Comparison of ENCODE assay signal across 21 mouse cellular contexts in genomic region chr12:92186448-92187132, GRCm38 (mm10).
A peak's percentile ranks its signal among the peaks of the same experiment; 100 is the strongest.
DNase-seq lines count a peak whose midpoint lies in the region; ATAC-seq and TF ChIP-seq lines count a peak whose summit lies in the region.
"Had no signal": no experiment of that assay in that cellular context is flagged by ENCODE, and none has a peak within 500 bp of the region (broad histone marks: within the 10 kb centered on the region; RNA-seq: fewer than 3 reads in every experiment).

No protein-coding gene starts in this region.

- TF ChIP-seq CTCF in hindbrain, postnatal 0 days (IDR thresholded peaks at IDR 0.05; ENCODE audit: low read depth), result no peak

- H3K4me1 ChIP-seq in hindbrain, postnatal 0 days (ENCODE audit: insufficient read depth, low read length), result no peaks in the 10 kb centered on the region
- H3K4me1 ChIP-seq in hindbrain, embryonic 12.5 days, result no peaks in the 10 kb centered on the region
- H3K4me1 ChIP-seq in neural tube, embryonic 13.5 days (replicated peaks), result peaks cover 3% of the 10 kb centered on the region; the same call in 1 of the 2 replicates
- H3K4me1 ChIP-seq in kidney, embryonic 15.5 days, result peaks cover 7% of the 10 kb centered on the region; the same call in 1 of the 2 replicates
- H3K4me1 ChIP-seq: embryonic facial prominence, embryonic 13.5 days; heart, embryonic 12.5 days; limb, embryonic 15.5 days; midbrain, embryonic 13.5 days had no signal

- no peak overlapping the region for H3K27ac ChIP-seq in hindbrain, postnatal 0 days
- no peak overlapping the region for H3K27ac ChIP-seq in hindbrain, embryonic 12.5 days
- H3K27ac ChIP-seq in neural tube, embryonic 13.5 days (replicated peaks), result 0 out of 2 replicates have a peak overlapping the region, but pooled peaks have one; percentile 28
- peak overlapping the region; percentile 67; the same call in 1 of the 2 replicates for H3K27ac ChIP-seq in kidney, embryonic 15.5 days
- H3K27ac ChIP-seq: embryonic facial prominence, embryonic 13.5 days; gastrocnemius, adult 2 months; hindbrain, embryonic 13.5 days; limb, embryonic 15.5 days; midbrain, embryonic 13.5 days had no signal

- H3K4me2 ChIP-seq in hindbrain, postnatal 0 days (ENCODE audit: low read depth, low read length), result no peak overlapping the region
- H3K4me2 ChIP-seq in hindbrain, embryonic 12.5 days (replicated peaks), result no peak overlapping the region
- H3K4me2 ChIP-seq in neural tube, embryonic 13.5 days, result no peak overlapping the region
- no peak overlapping the region for H3K4me2 ChIP-seq in kidney, embryonic 15.5 days
- H3K4me2 ChIP-seq: embryonic facial prominence, embryonic 13.5 days; heart, embryonic 12.5 days; hindbrain, embryonic 13.5 days; limb, embryonic 15.5 days; midbrain, embryonic 13.5 days had no signal

- H3K9me3 ChIP-seq in hindbrain, postnatal 0 days (ENCODE audit: low read length), result no peaks in the 10 kb centered on the region
- no peaks in the 10 kb centered on the region for H3K9me3 ChIP-seq in hindbrain, embryonic 12.5 days (replicated peaks)
- no peaks in the 10 kb centered on the region for H3K9me3 ChIP-seq in neural tube, embryonic 13.5 days
- H3K9me3 ChIP-seq in kidney, embryonic 15.5 days (replicated peaks), result no peaks in the 10 kb centered on the region
- H3K9me3 ChIP-seq: embryonic facial prominence, embryonic 13.5 days; heart, embryonic 12.5 days; hindbrain, embryonic 13.5 days; limb, embryonic 15.5 days; midbrain, embryonic 13.5 days had no signal

- no peaks in the 10 kb centered on the region for H3K36me3 ChIP-seq in hindbrain, postnatal 0 days (ENCODE audit: insufficient read depth, low read length)
- H3K36me3 ChIP-seq in hindbrain, embryonic 12.5 days, result no peaks in the 10 kb centered on the region
- no peaks in the 10 kb centered on the region for H3K36me3 ChIP-seq in neural tube, embryonic 13.5 days
- no peaks in the 10 kb centered on the region for H3K36me3 ChIP-seq in kidney, embryonic 15.5 days
- H3K36me3 ChIP-seq: embryonic facial prominence, embryonic 13.5 days; heart, embryonic 12.5 days; hindbrain, embryonic 13.5 days; limb, embryonic 15.5 days; midbrain, embryonic 13.5 days had no signal

- no peaks in the 10 kb centered on the region for H3K27me3 ChIP-seq in hindbrain, postnatal 0 days (ENCODE audit: insufficient read depth, low read length)
- H3K27me3 ChIP-seq in hindbrain, embryonic 12.5 days, result no peaks in the 10 kb centered on the region
- no peaks in the 10 kb centered on the region for H3K27me3 ChIP-seq in neural tube, embryonic 13.5 days
- H3K27me3 ChIP-seq in kidney, embryonic 15.5 days, result no peaks in the 10 kb centered on the region
- H3K27me3 ChIP-seq: CH12.LX; embryonic facial prominence, embryonic 13.5 days; heart, embryonic 12.5 days; hindbrain, embryonic 13.5 days; limb, embryonic 15.5 days; midbrain, embryonic 13.5 days had no signal

- WGBS in hindbrain, postnatal 0 days, result 56% methylated on average over 6 of the region's 6 CpGs
- WGBS in hindbrain, embryonic 12.5 days, result 80% methylated on average over 6 of the region's 6 CpGs
- 56% methylated on average over 6 of the region's 6 CpGs for WGBS in neural tube, embryonic 13.5 days
- 40% methylated on average over 6 of the region's 6 CpGs for WGBS in kidney, embryonic 15.5 days

- H3K9ac ChIP-seq in hindbrain, postnatal 0 days (replicated peaks; ENCODE audit: low read length), result no peak overlapping the region
- no peak overlapping the region for H3K9ac ChIP-seq in hindbrain, embryonic 12.5 days
- no peak overlapping the region for H3K9ac ChIP-seq in neural tube, embryonic 13.5 days
- H3K9ac ChIP-seq in kidney, embryonic 15.5 days, result no peak overlapping the region
- H3K9ac ChIP-seq: embryonic facial prominence, embryonic 13.5 days; heart, embryonic 12.5 days; hindbrain, embryonic 13.5 days; limb, embryonic 15.5 days; liver, postnatal 0 days; midbrain, embryonic 13.5 days had no signal

- no peak overlapping the region for H3K4me3 ChIP-seq in hindbrain, postnatal 0 days (ENCODE audit: low read length)
- no peak overlapping the region for H3K4me3 ChIP-seq in hindbrain, embryonic 12.5 days
- no peak overlapping the region for H3K4me3 ChIP-seq in neural tube, embryonic 13.5 days
- no peak overlapping the region for H3K4me3 ChIP-seq in kidney, embryonic 15.5 days (replicated peaks)
- H3K4me3 ChIP-seq: embryonic facial prominence, embryonic 13.5 days; gastrocnemius, adult 2 months; heart, embryonic 12.5 days; hindbrain, embryonic 13.5 days; limb, embryonic 15.5 days; midbrain, embryonic 13.5 days; myocyte had no signal

- no peak for ATAC-seq in hindbrain, postnatal 0 days
- ATAC-seq in hindbrain, embryonic 12.5 days (ENCODE audit: low FRiP score), result no peak
- ATAC-seq in neural tube, embryonic 13.5 days (ENCODE audit: low read depth), result no peak
- ATAC-seq in kidney, embryonic 15.5 days (replicated peaks; ENCODE audit: low FRiP score), result peak; percentile 91
- ATAC-seq: liver, postnatal 0 days; midbrain, embryonic 13.5 days had no signal

- DNase-seq in hindbrain, postnatal 0 days (ENCODE audit: low spot score), result peak; percentile 3
- no peak for DNase-seq in neural tube, embryonic 10.5 days (ENCODE audit: extremely low spot score, low spot score)
- DNase-seq in urinary bladder, postnatal 10 days (ENCODE audit: low spot score), result no peak
- DNase-seq in gastrocnemius, adult 18-20 months (ENCODE audit: low spot score), result no peak
- DNase-seq: cerebellum, adult 8-10 months; gastrocnemius, adult 2 months; heart, postnatal 14 days; liver, postnatal 0 days; lung, postnatal 14 days; right cerebral cortex, adult 18-20 months; thymus, postnatal 36 days had no signal

Comparison
In these comparisons a context has a peak if more than half of its experiments do, and no peak if none do; other contexts are left out.
1. H3K27ac ChIP-seq: peak in neural tube, embryonic 13.5 days (single experiment) and kidney, embryonic 15.5 days (single experiment); none in hindbrain, postnatal 0 days (single experiment) and hindbrain, embryonic 12.5 days (single experiment).